Mouse (Mus musculus): Measurements from ENCODE around the gene Pidd1. TPM values are rescaled to one million over a fixed set of nuclear protein-coding genes. Genes with fewer than 3 reads are reported as not detected.

Gene Pidd1
- total and polyA plus RNA-seq, 3 experiments: 5.8 to 24.9 (median 7.8) TPM

GRCm38 (mm10) chr7:141420030-141420702 is 23.7 kb downstream of the Pidd1 start:
- H3K4me2 ChIP-seq (ENCODE audit: insufficient read depth, low read depth, poor library complexity, severe bottlenecking): no peak overlapping the region
- H3K27ac ChIP-seq (ENCODE audit: insufficient read depth, low read depth): no peak overlapping the region
- no peaks in the 10 kb centered on the region for H3K79me2 ChIP-seq (replicated peaks; ENCODE audit: control insufficient read depth, extremely low read depth, insufficient read depth, poor library complexity, severe bottlenecking)
- no peaks in the 10 kb centered on the region for H3K9me3 ChIP-seq (replicated peaks; ENCODE audit: low read length)
- in situ Hi-C loops (cut with MboI; ENCODE audit: low pct_ligation_motif_present, low pct_unique_long_range_greater_than_20kb, low sequenced_read_pairs) (no loop called here), dilution Hi-C loops (cut with MboI; ENCODE audit: extremely low pct_ligation_motif_present, extremely low pct_unique_long_range_greater_than_20kb, low sequenced_read_pairs) (no loop called here)
- no peaks in the 10 kb centered on the region for H3K36me3 ChIP-seq (replicated peaks in 1 of 2; ENCODE audit: control insufficient read depth in 1 of 2, insufficient read depth in 1 of 2, low read length in 1 of 2)
- no peak for TF ChIP-seq ZC3H11A (IDR thresholded peaks at IDR 0.05; ENCODE audit: low read depth, low read length)
- no peak for TF ChIP-seq JUND (conservative IDR thresholded peaks at IDR 0.05; ENCODE audit: low read depth, low read length)
- no peak for TF ChIP-seq SMC3 (IDR thresholded peaks at IDR 0.05; ENCODE audit: low read depth, low read length)
- no peak for TF ChIP-seq EP300 (IDR thresholded peaks at IDR 0.05; ENCODE audit: low read length)
- TF ChIP-seq RAD21 (IDR thresholded peaks at IDR 0.05; ENCODE audit: low read depth, low read length): no peak
- no peak for TF ChIP-seq ELF1 (IDR thresholded peaks at IDR 0.05; ENCODE audit: low read depth, low read length)
- TF ChIP-seq GABPA (IDR thresholded peaks at IDR 0.05; ENCODE audit: insufficient replicate concordance, low read depth, low read length): no peak
- TF ChIP-seq POLR2A (IDR thresholded peaks at IDR 0.05; ENCODE audit: low read depth, low read length): no peak
- no peak for TF ChIP-seq RCOR1 (conservative IDR thresholded peaks at IDR 0.05; ENCODE audit: low read depth, low read length)
- no peak for TF ChIP-seq BHLHE40 (IDR thresholded peaks at IDR 0.05; ENCODE audit: low read depth, low read length)
- no peak for TF ChIP-seq MAFK (IDR thresholded peaks at IDR 0.05; ENCODE audit: insufficient replicate concordance, low read length)
- no peak for TF ChIP-seq E2F4 (IDR thresholded peaks at IDR 0.05; ENCODE audit: insufficient replicate concordance, low read depth, low read length)
- TF ChIP-seq ZNF384 (IDR thresholded peaks at IDR 0.05; ENCODE audit: low read depth, low read length): no peak
- TF ChIP-seq ETS1 (conservative IDR thresholded peaks at IDR 0.05; ENCODE audit: low read depth, low read length): no peak
- no peak for TF ChIP-seq HCFC1 (IDR thresholded peaks at IDR 0.05; ENCODE audit: low read depth, low read length)
- no peak for TF ChIP-seq NELFE (IDR thresholded peaks at IDR 0.05; ENCODE audit: low read depth, low read length)
- no peak for TF ChIP-seq MYC (IDR thresholded peaks at IDR 0.05; ENCODE audit: low read depth, low read length)
- no peak for TF ChIP-seq NRF1 (IDR thresholded peaks at IDR 0.05; ENCODE audit: low read depth, low read length)
- no peak for TF ChIP-seq MAZ (IDR thresholded peaks at IDR 0.05; ENCODE audit: low read depth, low read length)
- TF ChIP-seq KAT2A (IDR thresholded peaks at IDR 0.05; ENCODE audit: insufficient replicate concordance, low read length): no peak
- H3K4me3 ChIP-seq (replicated peaks in 1 of 3; ENCODE audit: low read depth in 2 of 3, low read length in 2 of 3, poor library complexity in 1 of 3): no peak overlapping the region
- peaks cover 3 to 17% of the 10 kb centered on the region in 2 experiments; a peak in 2 of 4 replicates for H3K4me1 ChIP-seq (ENCODE audit: control insufficient read depth in 1 of 2, insufficient read depth in 2 of 2)
- H3K9ac ChIP-seq (ENCODE audit: insufficient read depth, low read depth): no peak overlapping the region
- H3K27me3 ChIP-seq (replicated peaks): peaks cover 2% of the 10 kb centered on the region
- DNase-seq (ENCODE audit: extremely low read depth): no peak

DNA sequence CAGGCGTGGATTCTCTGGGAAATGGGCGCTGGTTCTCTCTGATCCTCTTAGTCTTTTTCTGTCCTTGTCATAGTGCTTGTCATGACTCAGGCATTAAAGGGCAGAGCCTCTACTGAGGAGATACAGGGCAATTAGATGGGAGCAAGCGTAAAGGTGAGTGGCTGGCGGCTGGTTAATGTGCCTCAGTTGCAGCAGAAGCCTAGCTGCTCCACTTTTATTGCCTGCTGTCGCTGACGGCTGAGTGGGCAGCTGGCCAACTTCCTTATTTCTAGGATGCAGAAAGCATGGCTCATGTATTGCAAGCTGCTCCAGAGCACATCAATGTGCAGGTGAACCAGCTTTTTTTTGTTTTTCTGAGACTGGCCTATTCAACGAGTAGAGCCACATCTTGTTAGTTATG is 24.9 kb downstream of the Pidd1 start:
- dilution Hi-C loops (cut with MboI; ENCODE audit: extremely low pct_ligation_motif_present, extremely low pct_unique_long_range_greater_than_20kb, low sequenced_read_pairs): no loop called here
- Histone ChIP-seq H3K9ac (ENCODE audit: insufficient read depth, low read depth) (no peak overlapping the region), H3K36me3 (replicated peaks in 1 of 2; ENCODE audit: control insufficient read depth in 1 of 2, insufficient read depth in 1 of 2, low read length in 1 of 2) (no peaks in the 10 kb centered on the region), H3K9me3 (replicated peaks; ENCODE audit: low read length) (no peaks in the 10 kb centered on the region), H3K4me2 (ENCODE audit: insufficient read depth, low read depth, poor library complexity, severe bottlenecking) (no peak overlapping the region), H3K27ac (ENCODE audit: insufficient read depth, low read depth) (no peak overlapping the region), H3K4me3 (replicated peaks in 1 of 3; ENCODE audit: low read depth in 2 of 3, low read length in 2 of 3, poor library complexity in 1 of 3) (no peak overlapping the region), H3K79me2 (replicated peaks; ENCODE audit: control insufficient read depth, extremely low read depth, insufficient read depth, poor library complexity, severe bottlenecking) (no peaks in the 10 kb centered on the region), H3K27me3 (replicated peaks) (no peaks in the 10 kb centered on the region), H3K4me1 (ENCODE audit: control insufficient read depth in 1 of 2, insufficient read depth in 2 of 2) (peaks cover 3 to 24% of the 10 kb centered on the region in 2 experiments; a peak in 2 of 4 replicates)
- in situ Hi-C loops (cut with MboI; ENCODE audit: low pct_ligation_motif_present, low pct_unique_long_range_greater_than_20kb, low sequenced_read_pairs): no loop called here
- DNase-seq (ENCODE audit: extremely low read depth): no peak
- TF ChIP-seq KAT2A (IDR thresholded peaks at IDR 0.05; ENCODE audit: insufficient replicate concordance, low read length) (no peak), USF1 (IDR thresholded peaks at IDR 0.05; ENCODE audit: low read depth, low read length) (no peak), CHD1 (IDR thresholded peaks at IDR 0.05; ENCODE audit: low read depth, low read length) (no peak), JUN (IDR thresholded peaks at IDR 0.05; ENCODE audit: insufficient read depth, low read depth, low read length) (no peak), POLR2AphosphoS2 (IDR thresholded peaks at IDR 0.05; ENCODE audit: low read depth, low read length) (no peak), TCF12 (IDR thresholded peaks at IDR 0.05; ENCODE audit: low read depth, low read length) (no peak), ZC3H11A (IDR thresholded peaks at IDR 0.05; ENCODE audit: low read depth, low read length) (no peak), NELFE (IDR thresholded peaks at IDR 0.05; ENCODE audit: low read depth, low read length) (no peak), MXI1 (IDR thresholded peaks at IDR 0.05; ENCODE audit: low read depth, low read length) (no peak), MAFK (IDR thresholded peaks at IDR 0.05; ENCODE audit: insufficient replicate concordance, low read length) (no peak), PAX5 (IDR thresholded peaks at IDR 0.05; ENCODE audit: low read length) (no peak), MYC (IDR thresholded peaks at IDR 0.05; ENCODE audit: low read depth, low read length) (no peak), ELF1 (IDR thresholded peaks at IDR 0.05; ENCODE audit: low read depth, low read length) (no peak), GABPA (IDR thresholded peaks at IDR 0.05; ENCODE audit: insufficient replicate concordance, low read depth, low read length) (no peak), MAZ (IDR thresholded peaks at IDR 0.05; ENCODE audit: low read depth, low read length) (no peak), SMC3 (IDR thresholded peaks at IDR 0.05; ENCODE audit: low read depth, low read length) (no peak), MEF2A (IDR thresholded peaks at IDR 0.05; ENCODE audit: borderline replicate concordance, low read depth, low read length) (no peak), SIN3A (IDR thresholded peaks at IDR 0.05; ENCODE audit: low read length) (no peak), RCOR1 (conservative IDR thresholded peaks at IDR 0.05; ENCODE audit: low read depth, low read length) (no peak)

All from CH12.LX (cell line).